Mouse (Mus musculus) heart, adult 9 months (tissue): ENCODE measurements around the gene Psap.
"Not testable (repeated sequence)": the region's sequence is repeated elsewhere in the genome, so short reads cannot be mapped to it uniquely, and the experiment has no call there.

Experiments used
- DNase-seq, 2 experiments: peaks; one replicate each; pipeline ENCODE4 v3.0.0; 2022; ENCODE audit warnings: low spot score in 2 of 2

Psap gene

GRCm38 (mm10) chr10:60277207-60278005, at the start of gene Psap:
Psap (plus strand) TSS chr10:60277627.
- peak; percentile 94 to 95 for DNase-seq

- no peak for DNase-seq
Observed at GRCm38 (mm10) chr10:60227666-60228065, 49.8 kb upstream of the Psap start.

GRCm38 (mm10) chr10:60229113-60229512, 48.3 kb upstream of the Psap start:
- DNase-seq = no peak

GRCm38 (mm10) chr10:60230321-60231088, 46.9 kb upstream of the Psap start:
- DNase-seq = no peak

GRCm38 (mm10) chr10:60234006-60234405, 43.4 kb upstream of the Psap start:
- no peak for DNase-seq

GRCm38 (mm10) chr10:60235876-60236275, 41.6 kb upstream of the Psap start:
- not testable (repeated sequence) for DNase-seq

- peak in 1 of 2 experiments; percentile 43 for DNase-seq
Observed at GRCm38 (mm10) chr10:60237475-60238154, 39.8 kb upstream of the Psap start.

GRCm38 (mm10) chr10:60240416-60240815, 37.0 kb upstream of the Psap start:
- no peak for DNase-seq

- no peak for DNase-seq
Observed at GRCm38 (mm10) chr10:60243941-60244340, 33.5 kb upstream of the Psap start.

- peak; percentile 72 to 89 for DNase-seq
Observed at GRCm38 (mm10) chr10:60245041-60245440, 32.4 kb upstream of the Psap start.

- no peak for DNase-seq
Observed at GRCm38 (mm10) chr10:60245635-60246034, 31.8 kb upstream of the Psap start.

- DNase-seq = peak in 1 of 2 experiments; percentile 37
Observed at GRCm38 (mm10) chr10:60246519-60246918, 30.9 kb upstream of the Psap start.

GRCm38 (mm10) chr10:60248345-60248744, 29.1 kb upstream of the Psap start:
- DNase-seq = not testable (repeated sequence)

GRCm38 (mm10) chr10:60250426-60250965, 26.9 kb upstream of the Psap start:
- DNase-seq = no peak

GRCm38 (mm10) chr10:60252187-60252586, 25.2 kb upstream of the Psap start:
- no peak for DNase-seq

GRCm38 (mm10) chr10:60252606-60253005, 24.8 kb upstream of the Psap start:
- DNase-seq = peak in 1 of 2 experiments; percentile 39

- no peak for DNase-seq
Observed at GRCm38 (mm10) chr10:60256088-60256487, 21.3 kb upstream of the Psap start.

GRCm38 (mm10) chr10:60257261-60257825, 20.1 kb upstream of the Psap start:
- no peak for DNase-seq

- peak in 1 of 2 experiments; percentile 66 for DNase-seq
Observed at GRCm38 (mm10) chr10:60260557-60261294, 16.7 kb upstream of the Psap start.

GRCm38 (mm10) chr10:60261530-60261929, 15.9 kb upstream of the Psap start:
- no peak for DNase-seq

GRCm38 (mm10) chr10:60262386-60262785, 15.0 kb upstream of the Psap start:
- DNase-seq = peak; percentile 87 to 90
